Mouse (Mus musculus) forebrain, embryonic 11.5 days (tissue): Measurements from ENCODE around the gene Meis2. TPM values are rescaled to one million over a fixed set of nuclear protein-coding genes. Genes with fewer than 3 reads are reported as not detected.

Experiments
- ATAC-seq: fragments of 200-750 bp; cut with Nextera tagmentation; replicated peaks from 2 replicates; pipeline ENCODE4 v1.8.0; 2017; ENCODE audit warnings: moderate TSS enrichment; ENCODE audit not compliant: low FRiP score
- DNase-seq: peaks from one replicate; pipeline ENCODE4 v3.0.0-alpha.2; 2017; ENCODE audit warnings: low spot score
- H3K27ac ChIP-seq: fragments of 300-500 bp; sonication (generic); 2 replicates; pipeline ENCODE4 v1.5.1; 2014; ENCODE audit warnings: low read depth, low read length
- H3K27me3 ChIP-seq: fragments of 300-500 bp; sonication (generic); 2 replicates; pipeline ENCODE4 v1.6.1; 2014; ENCODE audit warnings: mild to moderate bottlenecking, low read length, mixed read lengths; ENCODE audit not compliant: control insufficient read depth, insufficient read depth
- H3K36me3 ChIP-seq: fragments of 300-500 bp; sonication (generic); 2 replicates; pipeline ENCODE4 v1.6.1; 2014; ENCODE audit warnings: mild to moderate bottlenecking, low read length, moderate library complexity, mixed read lengths; ENCODE audit not compliant: control insufficient read depth, insufficient read depth
- H3K4me1 ChIP-seq: fragments of 300-500 bp; sonication (generic); replicated peaks from 2 replicates; pipeline ENCODE4 v1.6.1; 2014; ENCODE audit warnings: low read length, mixed read lengths; ENCODE audit not compliant: control insufficient read depth, insufficient read depth
- H3K4me2 ChIP-seq: fragments of 300-500 bp; sonication (generic); 2 replicates; pipeline ENCODE4 v1.6.1; 2014; ENCODE audit warnings: low read depth, mild to moderate bottlenecking, low read length, moderate library complexity, mixed read lengths; ENCODE audit not compliant: severe bottlenecking
- H3K4me3 ChIP-seq: fragments of 300-500 bp; sonication (generic); 2 replicates; pipeline ENCODE4 v1.5.1; 2014; ENCODE audit warnings: low read depth, low read length
- H3K9ac ChIP-seq: fragments of 300-500 bp; sonication (generic); 2 replicates; pipeline ENCODE4 v1.6.1; 2014; ENCODE audit warnings: low read length
- H3K9me3 ChIP-seq: fragments of 300-500 bp; sonication (generic); 2 replicates; pipeline ENCODE4 v1.6.1; 2016; ENCODE audit warnings: low read length, mixed read lengths; ENCODE audit not compliant: control insufficient read depth
- WGBS: fragments of 180-500 bp; shearing (Covaris S2); extraction: QIAGEN DNeasy Blood & Tissue Kit; methylation state at CpG from one replicate; pipeline ENCODE4 v1.1.7; 2014; 5-methylcytosine and 5-hydroxymethylcytosine counted together
- polyA plus RNA-seq: library from polyadenylated mRNA; unstranded; fragments of >200 nt; fragmentation: Nextera tagmentation; extraction: Ambion mirVana; gene quantifications from 2 replicates; pipeline ENCODE4 v1.2.1, GENCODE M21; 2014

Meis2 gene
- polyA plus RNA-seq, 1 experiment from 2014 or later = 77.2 TPM

- ATAC-seq (no peak), DNase-seq (no peak)
- H3K9ac ChIP-seq = no peak overlapping the region
- no peaks in the 10 kb centered on the region for H3K36me3 ChIP-seq
- H3K4me2 ChIP-seq = no peak overlapping the region
- H3K27ac ChIP-seq = no peak overlapping the region
- 65% methylated on average over 11 of the region's 11 CpGs for WGBS
- H3K9me3 ChIP-seq = no peaks in the 10 kb centered on the region
- no peaks in the 10 kb centered on the region for H3K4me1 ChIP-seq
- no peaks in the 10 kb centered on the region for H3K27me3 ChIP-seq
- no peak overlapping the region for H3K4me3 ChIP-seq
Observed at GRCm38 (mm10) chr2:115813316-115813715, 252.3 kb downstream of the Meis2 start.
